Mouse (Mus musculus) forebrain, embryonic 13.5 days (tissue): ENCODE results near the gene Serpina1e. TPM values are rescaled to one million over a fixed set of nuclear protein-coding genes. Genes with fewer than 3 reads are reported as not detected.

ENCODE experiments used
- ATAC-seq: fragments of 200-750 bp; cut with Nextera tagmentation; 2 replicates; pipeline ENCODE4 v1.8.0; 2017
- H3K27ac ChIP-seq: fragments of 300-500 bp; sonication (generic); 2 replicates; pipeline ENCODE4 v1.5.1; 2015; ENCODE audit warnings: inconsistent platforms, mild to moderate bottlenecking, moderate library complexity
- H3K27me3 ChIP-seq: fragments of 300-500 bp; sonication (generic); 2 replicates; pipeline ENCODE4 v1.6.1; 2015; ENCODE audit warnings: mild to moderate bottlenecking, inconsistent platforms
- H3K36me3 ChIP-seq: fragments of 300-500 bp; sonication (generic); 2 replicates; pipeline ENCODE4 v1.6.1; 2015; ENCODE audit warnings: mild to moderate bottlenecking, inconsistent platforms; ENCODE audit not compliant: poor library complexity, severe bottlenecking
- H3K4me1 ChIP-seq: fragments of 300-500 bp; sonication (generic); 2 replicates; pipeline ENCODE4 v1.6.1; 2015; ENCODE audit warnings: inconsistent platforms
- H3K4me2 ChIP-seq: fragments of 300-500 bp; sonication (generic); 2 replicates; pipeline ENCODE4 v1.6.1; 2015; ENCODE audit warnings: inconsistent platforms, mild to moderate bottlenecking, moderate library complexity
- H3K4me3 ChIP-seq: fragments of 300-500 bp; sonication (generic); 2 replicates; pipeline ENCODE4 v1.5.1; 2015; ENCODE audit warnings: mild to moderate bottlenecking, inconsistent platforms
- H3K9ac ChIP-seq: fragments of 300-500 bp; sonication (generic); 2 replicates; pipeline ENCODE4 v1.6.1; 2015; ENCODE audit warnings: mild to moderate bottlenecking, inconsistent platforms
- H3K9me3 ChIP-seq: fragments of 300-500 bp; sonication (generic); replicated peaks from 2 replicates; pipeline ENCODE4 v1.6.1; 2016; ENCODE audit warnings: inconsistent platforms
- WGBS: fragments of 180-500 bp; shearing (Covaris S2); methylation state at CpG from one replicate; pipeline ENCODE4 v1.1.7; 2015; 5-methylcytosine and 5-hydroxymethylcytosine counted together
- polyA plus RNA-seq: library from polyadenylated mRNA; unstranded; fragments of >200 nt; fragmentation: Nextera tagmentation; extraction: Ambion mirVana; gene quantifications from 2 replicates; pipeline ENCODE4 v1.2.1, GENCODE M21; 2015

Serpina1e gene
- polyA plus RNA-seq, 1 experiment from 2014 or later = not detected

GRCm38 (mm10) chr12:103985868-103986267 lies 27.1 kb upstream of the Serpina1e start:
- H3K36me3 ChIP-seq = no peaks in the 10 kb centered on the region
- H3K9ac ChIP-seq = no peak overlapping the region
- H3K27me3 ChIP-seq = no peaks in the 10 kb centered on the region
- no peak overlapping the region for H3K4me2 ChIP-seq
- no peaks in the 10 kb centered on the region for H3K4me1 ChIP-seq
- H3K27ac ChIP-seq = no peak overlapping the region
- no peak for ATAC-seq
- H3K9me3 ChIP-seq = no peaks in the 10 kb centered on the region
- WGBS = 74% methylated on average over 5 of the region's 5 CpGs
- no peak overlapping the region for H3K4me3 ChIP-seq

- H3K9ac ChIP-seq = no peak overlapping the region
- H3K4me3 ChIP-seq = no peak overlapping the region
- no peaks in the 10 kb centered on the region for H3K36me3 ChIP-seq
- H3K4me1 ChIP-seq = no peaks in the 10 kb centered on the region
- 67% methylated on average over 4 of the region's 4 CpGs for WGBS
- H3K9me3 ChIP-seq = no peaks in the 10 kb centered on the region
- ATAC-seq = no peak
- no peak overlapping the region for H3K4me2 ChIP-seq
- H3K27ac ChIP-seq = no peak overlapping the region
- no peaks in the 10 kb centered on the region for H3K27me3 ChIP-seq
Measured at GRCm38 (mm10) chr12:103984935-103985334, 26.2 kb upstream of the Serpina1e start.

- ATAC-seq = peak; percentile 43; the same call in 1 of the 2 replicates
- Histone ChIP-seq H3K4me2 (no peak overlapping the region), H3K9ac (no peak overlapping the region), H3K4me3 (no peak overlapping the region), H3K36me3 (no peaks in the 10 kb centered on the region), H3K27me3 (no peaks in the 10 kb centered on the region), H3K27ac (no peak overlapping the region), H3K9me3 (no peaks in the 10 kb centered on the region), H3K4me1 (no peaks in the 10 kb centered on the region)
- 78% methylated on average over 7 of the region's 7 CpGs for WGBS
Measured at GRCm38 (mm10) chr12:103981646-103982360, 23.0 kb upstream of the Serpina1e start.

- ATAC-seq = no peak
- 93% methylated on average over 10 of the region's 10 CpGs for WGBS
- no peak overlapping the region for H3K4me2 ChIP-seq
Measured at GRCm38 (mm10) chr12:103978294-103978693, 19.5 kb upstream of the Serpina1e start.

GRCm38 (mm10) chr12:103977846-103978245 lies 19.1 kb upstream of the Serpina1e start:
- no peaks in the 10 kb centered on the region for H3K9me3 ChIP-seq

More at GRCm38 (mm10) chr12:103978294-103978693, 19.5 kb upstream of the Serpina1e start:
- no peaks in the 10 kb centered on the region for H3K4me1 ChIP-seq
- no peak overlapping the region for H3K9ac ChIP-seq
- no peaks in the 10 kb centered on the region for H3K9me3 ChIP-seq
- H3K27me3 ChIP-seq = no peaks in the 10 kb centered on the region
- H3K27ac ChIP-seq = no peak overlapping the region
- H3K4me3 ChIP-seq = no peak overlapping the region
- no peaks in the 10 kb centered on the region for H3K36me3 ChIP-seq

GRCm38 (mm10) chr12:103977060-103977459 lies 18.3 kb upstream of the Serpina1e start:
- Histone ChIP-seq H3K36me3 (no peaks in the 10 kb centered on the region), H3K27me3 (no peaks in the 10 kb centered on the region), H3K4me3 (no peak overlapping the region), H3K4me1 (no peaks in the 10 kb centered on the region), H3K9me3 (no peaks in the 10 kb centered on the region), H3K27ac (no peak overlapping the region), H3K9ac (no peak overlapping the region), H3K4me2 (no peak overlapping the region)
- WGBS = 50% methylated on average over 3 of the region's 3 CpGs
- ATAC-seq = no peak

More at GRCm38 (mm10) chr12:103977846-103978245, 19.1 kb upstream of the Serpina1e start:
- Histone ChIP-seq H3K9ac (no peak overlapping the region), H3K36me3 (no peaks in the 10 kb centered on the region), H3K4me3 (no peak overlapping the region), H3K27me3 (no peaks in the 10 kb centered on the region), H3K4me2 (no peak overlapping the region), H3K27ac (no peak overlapping the region), H3K4me1 (no peaks in the 10 kb centered on the region)
- ATAC-seq = no peak
- WGBS = 29% methylated on average over 5 of the region's 5 CpGs

GRCm38 (mm10) chr12:103971080-103971479 lies 12.3 kb upstream of the Serpina1e start:
- no peak overlapping the region for H3K4me2 ChIP-seq
- ATAC-seq = no peak
- H3K4me3 ChIP-seq = no peak overlapping the region
- 94% methylated on average over 4 of the region's 4 CpGs for WGBS
- H3K36me3 ChIP-seq = no peaks in the 10 kb centered on the region
- H3K27me3 ChIP-seq = no peaks in the 10 kb centered on the region
- H3K27ac ChIP-seq = no peak overlapping the region
- no peak overlapping the region for H3K9ac ChIP-seq
- peaks cover 3% of the 10 kb centered on the region; the same call in 1 of the 2 replicates for H3K9me3 ChIP-seq
- H3K4me1 ChIP-seq = no peaks in the 10 kb centered on the region

- H3K4me3 ChIP-seq = no peak overlapping the region
- ATAC-seq = no peak
- no peaks in the 10 kb centered on the region for H3K27me3 ChIP-seq
- H3K4me2 ChIP-seq = no peak overlapping the region
- no peaks in the 10 kb centered on the region for H3K36me3 ChIP-seq
- no peaks in the 10 kb centered on the region for H3K4me1 ChIP-seq
- peaks cover 3% of the 10 kb centered on the region; the same call in 1 of the 2 replicates for H3K9me3 ChIP-seq
- H3K9ac ChIP-seq = no peak overlapping the region
- H3K27ac ChIP-seq = no peak overlapping the region
- WGBS = 91% methylated on average over 9 of the region's 9 CpGs
Measured at GRCm38 (mm10) chr12:103969577-103970116, 10.9 kb upstream of the Serpina1e start.

- Histone ChIP-seq H3K36me3 (no peaks in the 10 kb centered on the region), H3K4me2 (no peak overlapping the region), H3K27me3 (no peaks in the 10 kb centered on the region), H3K27ac (no peak overlapping the region), H3K9ac (no peak overlapping the region), H3K4me1 (no peaks in the 10 kb centered on the region), H3K9me3 (peaks cover 13% of the 10 kb centered on the region; the same call in 1 of the 2 replicates), H3K4me3 (no peak overlapping the region)
- no peak for ATAC-seq
- 68% methylated on average over 3 of the region's 3 CpGs for WGBS
Measured at GRCm38 (mm10) chr12:103966761-103967160, 8.0 kb upstream of the Serpina1e start.

- H3K4me2 ChIP-seq = no peak overlapping the region
- no peak overlapping the region for H3K9ac ChIP-seq
- H3K27me3 ChIP-seq = no peaks in the 10 kb centered on the region
- 86% methylated on average over 4 of the region's 4 CpGs for WGBS
- H3K4me1 ChIP-seq = no peaks in the 10 kb centered on the region
- no peak for ATAC-seq
- no peaks in the 10 kb centered on the region for H3K36me3 ChIP-seq
- no peak overlapping the region for H3K4me3 ChIP-seq
- no peak overlapping the region for H3K27ac ChIP-seq
- peaks cover 17% of the 10 kb centered on the region; the same call in 1 of the 2 replicates for H3K9me3 ChIP-seq
Measured at GRCm38 (mm10) chr12:103963288-103963687, 4.5 kb upstream of the Serpina1e start.

- WGBS = 92% methylated on average over 8 of the region's 8 CpGs
- no peak for ATAC-seq
Measured at GRCm38 (mm10) chr12:103962860-103963259, 4.1 kb upstream of the Serpina1e start.

GRCm38 (mm10) chr12:103962337-103962736 lies 3.6 kb upstream of the Serpina1e start:
- Histone ChIP-seq H3K9me3 (peaks cover 14% of the 10 kb centered on the region; the same call in 1 of the 2 replicates), H3K4me3 (no peak overlapping the region), H3K4me2 (no peak overlapping the region), H3K9ac (no peak overlapping the region), H3K27ac (no peak overlapping the region), H3K36me3 (no peaks in the 10 kb centered on the region), H3K4me1 (no peaks in the 10 kb centered on the region), H3K27me3 (no peaks in the 10 kb centered on the region)
- ATAC-seq = no peak
- 87% methylated on average over 5 of the region's 5 CpGs for WGBS

More at GRCm38 (mm10) chr12:103962860-103963259, 4.1 kb upstream of the Serpina1e start:
- Histone ChIP-seq H3K27ac (no peak overlapping the region), H3K36me3 (no peaks in the 10 kb centered on the region), H3K4me3 (no peak overlapping the region), H3K9ac (no peak overlapping the region), H3K9me3 (peaks cover 17% of the 10 kb centered on the region; the same call in 1 of the 2 replicates), H3K4me1 (no peaks in the 10 kb centered on the region), H3K27me3 (no peaks in the 10 kb centered on the region), H3K4me2 (no peak overlapping the region)
